In the genomic region with DNA sequence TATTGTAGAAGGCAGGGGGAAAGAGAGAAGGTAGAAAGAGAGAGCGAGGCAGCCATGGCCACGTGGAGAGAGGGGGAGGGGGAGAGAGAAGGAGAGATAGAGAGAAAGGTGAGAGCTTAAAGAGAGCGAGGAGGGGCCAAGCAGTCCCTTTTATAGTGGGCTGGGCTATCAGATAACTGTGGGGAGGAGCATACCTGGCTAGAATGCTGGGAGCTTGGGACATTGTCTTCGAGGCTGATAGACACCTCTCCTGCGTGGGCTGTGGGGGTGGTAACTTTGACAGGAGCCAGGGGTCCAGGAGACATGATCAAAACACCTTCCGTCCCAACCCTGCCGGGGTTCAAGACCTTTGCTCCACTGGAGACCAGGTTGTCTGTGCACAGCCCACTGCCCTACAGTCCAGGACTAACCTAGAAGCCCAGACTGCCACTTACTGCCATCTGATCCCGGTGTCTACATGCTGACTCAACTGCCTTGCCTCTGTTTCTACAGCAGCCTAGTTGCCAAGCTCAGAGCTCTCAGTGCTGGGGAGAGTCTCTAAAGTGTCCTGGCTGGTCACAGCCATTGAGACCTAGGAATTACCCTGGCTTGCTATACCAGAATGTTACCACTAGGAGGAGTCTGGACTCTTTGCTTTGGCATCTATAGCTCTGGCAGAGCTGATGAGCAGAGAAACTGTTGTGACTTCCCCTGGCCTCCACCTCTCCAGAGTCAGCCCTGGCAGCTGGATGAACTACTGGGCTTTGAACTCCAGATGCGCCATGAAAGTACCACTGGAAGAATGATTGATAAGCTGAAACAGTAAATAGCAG, we compare ENCODE assay signal across 8 mouse cellular contexts.
DNase-seq lines count a peak whose midpoint lies in the region; ATAC-seq and TF ChIP-seq lines count a peak whose summit lies in the region.

No protein-coding gene starts in this region.

- no peak overlapping the region for H3K4me3 ChIP-seq in cortical plate, adult 2 months (ENCODE audit: insufficient read depth, low read length)
- H3K4me3 ChIP-seq in limb, embryonic 12.5 days (replicated peaks): no peak overlapping the region
- no peak overlapping the region for H3K4me3 ChIP-seq in midbrain, embryonic 16.5 days (ENCODE audit: low read depth, low read length)

- no peaks in the 10 kb centered on the region for H3K27me3 ChIP-seq in limb, embryonic 12.5 days
- no peaks in the 10 kb centered on the region for H3K27me3 ChIP-seq in midbrain, embryonic 16.5 days (ENCODE audit: control insufficient read depth, insufficient read depth, low read depth, low read length)

- no peaks in the 10 kb centered on the region for H3K9me3 ChIP-seq in limb, embryonic 12.5 days
- no peaks in the 10 kb centered on the region for H3K9me3 ChIP-seq in midbrain, embryonic 16.5 days (replicated peaks; ENCODE audit: control insufficient read depth, low read length, poor library complexity, severe bottlenecking)

- no peak for TF ChIP-seq POLR2A in cortical plate, adult 2 months (IDR thresholded peaks at IDR 0.05; ENCODE audit: extremely low read depth, insufficient read depth, low read length)

- H3K4me2 ChIP-seq in limb, embryonic 12.5 days: no peak overlapping the region
- H3K4me2 ChIP-seq in midbrain, embryonic 16.5 days (ENCODE audit: low read length): no peak overlapping the region

- no peaks in the 10 kb centered on the region for H3K36me3 ChIP-seq in limb, embryonic 12.5 days
- no peaks in the 10 kb centered on the region for H3K36me3 ChIP-seq in midbrain, embryonic 16.5 days (ENCODE audit: control insufficient read depth, insufficient read depth, low read length)

- TF ChIP-seq CTCF in cortical plate, adult 2 months (IDR thresholded peaks at IDR 0.05; ENCODE audit: extremely low read depth, insufficient read depth, low read length): peak; percentile 86

- no peak overlapping the region for H3K27ac ChIP-seq in cortical plate, adult 2 months (ENCODE audit: insufficient read depth, low read length)
- no peak overlapping the region for H3K27ac ChIP-seq in limb, embryonic 12.5 days
- no peak overlapping the region for H3K27ac ChIP-seq in midbrain, embryonic 16.5 days (ENCODE audit: low read length)

- DNase-seq in B cell, adult 2 months: peak; percentile 72 to 77
- peak; percentile 82 for DNase-seq in R1 (ENCODE audit: low read depth, low spot score)
- peak; percentile 36 for DNase-seq in kidney, adult 11 months
- DNase-seq in thymus, postnatal 0 days (ENCODE audit: low spot score): peak; percentile 85

- WGBS in limb, embryonic 12.5 days: 62% methylated on average over 9 of the region's 9 CpGs
- WGBS in midbrain, embryonic 16.5 days: 65% methylated on average over 9 of the region's 9 CpGs

- no peaks in the 10 kb centered on the region for H3K4me1 ChIP-seq in cortical plate, adult 2 months (ENCODE audit: control insufficient read depth, insufficient read depth, low read length)
- H3K4me1 ChIP-seq in limb, embryonic 12.5 days (replicated peaks): peaks cover 5% of the 10 kb centered on the region; the same call in 1 of the 2 replicates
- no peaks in the 10 kb centered on the region for H3K4me1 ChIP-seq in midbrain, embryonic 16.5 days (ENCODE audit: control insufficient read depth, insufficient read depth, low read length)

- no peak overlapping the region for H3K9ac ChIP-seq in limb, embryonic 12.5 days (replicated peaks)
- no peak overlapping the region for H3K9ac ChIP-seq in midbrain, embryonic 16.5 days (ENCODE audit: low read depth, low read length)

- peak; percentile 97 for ATAC-seq in granulocyte monocyte progenitor cell, adult 5-6 weeks (replicated peaks; ENCODE audit: poor library complexity, severe bottlenecking)
- peak; percentile 73; the same call in 1 of the 2 replicates for ATAC-seq in limb, embryonic 12.5 days (ENCODE audit: insufficient number of reproducible peaks, insufficient read depth, low FRiP score, low TSS enrichment, low read depth)
- ATAC-seq in midbrain, embryonic 16.5 days: peak; percentile 58; the same call in 1 of the 2 replicates
